Mouse (Mus musculus): Measurements from ENCODE around the gene Dlk1. TPM values are rescaled to one million over a fixed set of nuclear protein-coding genes. Genes with fewer than 3 reads are reported as not detected.
"Not testable (repeated sequence)": the region's sequence is repeated elsewhere in the genome, so short reads cannot be mapped to it uniquely, and the experiment has no call there.

Gene Dlk1
- total RNA-seq, 2 experiments from 2014 or later, result 0.90 TPM; not detected in 1

- no peak for DNase-seq
Measured at GRCm38 (mm10) chr12:109438383-109438782, 14.2 kb upstream of the Dlk1 start.

GRCm38 (mm10) chr12:109439974-109440373, 12.6 kb upstream of the Dlk1 start:
- DNase-seq, result no peak

GRCm38 (mm10) chr12:109441366-109441765, 11.3 kb upstream of the Dlk1 start:
- peak in 1 of 2 experiments; percentile 18 for DNase-seq

DNA sequence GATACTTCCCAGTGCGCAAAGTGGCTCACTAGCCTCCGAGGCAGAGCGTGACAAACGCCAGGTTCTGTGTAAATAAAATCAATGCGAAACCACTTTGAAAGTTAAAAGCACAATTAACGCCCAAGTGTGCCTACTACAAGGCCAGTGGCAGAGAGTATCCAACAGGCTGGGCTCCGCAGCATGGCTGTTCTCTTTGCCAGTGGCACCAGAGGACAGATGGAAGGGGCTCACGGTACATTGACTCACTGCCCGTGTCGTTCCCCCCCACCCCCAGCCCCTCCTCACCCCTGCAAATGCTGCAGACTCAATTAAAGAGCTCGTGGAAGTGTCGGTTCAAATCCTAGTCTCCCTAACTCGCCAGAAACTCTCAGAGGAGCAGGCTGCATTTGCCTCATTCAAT, 10.5 kb upstream of the Dlk1 start:
- no peak for DNase-seq

DNA sequence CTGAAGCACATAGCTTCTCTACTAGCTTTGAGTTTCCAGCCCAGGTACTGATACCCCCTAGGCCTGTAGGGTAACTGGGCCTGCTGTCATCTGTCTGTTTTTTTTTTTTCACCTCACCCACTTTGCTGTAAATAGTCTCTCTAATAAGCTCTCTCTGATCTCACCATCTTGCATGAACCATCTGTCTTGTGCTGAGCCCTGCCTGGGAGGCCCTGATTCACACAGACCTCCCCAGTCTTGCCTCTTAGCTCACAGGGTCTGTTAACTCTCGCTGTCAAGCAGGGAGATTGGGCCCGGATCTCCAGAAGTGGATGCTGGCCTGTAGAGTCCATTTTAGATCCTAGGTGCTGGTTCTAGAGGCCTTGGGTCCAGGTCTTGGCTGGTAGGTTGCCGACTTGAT, 9.3 kb upstream of the Dlk1 start:
- no peak for DNase-seq

DNA sequence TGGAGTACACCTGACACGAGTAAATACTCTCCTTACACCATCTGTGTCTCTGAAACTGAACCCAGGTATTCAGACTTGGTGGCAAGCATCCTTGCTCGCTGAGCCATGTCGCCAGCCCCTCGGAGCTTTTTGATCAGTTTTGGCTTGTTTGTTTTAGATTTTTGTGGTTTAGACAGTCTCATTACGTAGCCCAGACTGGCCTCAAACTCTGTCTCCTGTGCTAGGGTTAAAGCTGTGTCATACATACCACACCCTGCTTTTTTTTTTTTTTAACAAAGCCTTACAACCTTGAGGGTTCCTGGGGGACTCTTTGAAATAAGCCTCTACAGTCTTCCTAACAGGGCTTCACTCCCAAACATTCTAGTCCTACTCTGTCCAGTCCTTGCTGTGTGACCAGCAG, 7.6 kb upstream of the Dlk1 start:
- DNase-seq, result no peak

GRCm38 (mm10) chr12:109445499-109446235, 7.0 kb upstream of the Dlk1 start:
- no peak for DNase-seq

DNA sequence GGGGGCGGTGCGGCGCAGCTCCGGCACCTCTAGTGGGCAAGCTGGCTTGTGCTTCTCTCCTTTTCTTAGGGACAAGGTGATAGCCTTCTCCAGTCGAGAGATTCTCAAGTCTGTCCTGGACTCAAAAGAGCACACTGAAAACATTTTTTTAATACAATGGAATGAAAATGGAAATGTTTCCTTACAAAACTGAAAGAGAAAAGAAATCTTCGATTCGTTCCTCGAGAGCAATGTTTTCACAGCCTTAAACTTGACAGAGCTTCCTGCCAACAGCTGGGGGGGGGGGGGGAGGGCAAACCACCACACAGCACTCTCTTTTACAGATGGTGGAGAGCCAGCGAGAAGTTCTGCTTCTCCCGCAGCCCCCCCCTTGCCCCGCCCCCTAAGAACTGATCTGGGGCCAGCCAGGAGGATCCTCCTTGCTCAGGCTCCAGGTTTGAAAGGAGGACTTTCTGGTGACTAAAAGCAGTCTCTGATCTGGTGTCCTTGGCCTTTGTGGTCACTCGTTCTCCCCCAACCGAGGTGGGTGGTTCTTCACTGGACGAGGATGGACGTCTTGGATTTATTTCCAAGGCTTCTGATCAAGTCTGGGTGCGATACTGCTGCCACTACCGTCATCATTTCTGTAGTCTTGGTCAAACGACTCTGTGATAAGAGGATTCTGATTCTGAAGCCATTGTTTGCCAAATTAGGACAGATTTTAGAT, 6.2 kb upstream of the Dlk1 start:
- DNase-seq, result no peak

DNA sequence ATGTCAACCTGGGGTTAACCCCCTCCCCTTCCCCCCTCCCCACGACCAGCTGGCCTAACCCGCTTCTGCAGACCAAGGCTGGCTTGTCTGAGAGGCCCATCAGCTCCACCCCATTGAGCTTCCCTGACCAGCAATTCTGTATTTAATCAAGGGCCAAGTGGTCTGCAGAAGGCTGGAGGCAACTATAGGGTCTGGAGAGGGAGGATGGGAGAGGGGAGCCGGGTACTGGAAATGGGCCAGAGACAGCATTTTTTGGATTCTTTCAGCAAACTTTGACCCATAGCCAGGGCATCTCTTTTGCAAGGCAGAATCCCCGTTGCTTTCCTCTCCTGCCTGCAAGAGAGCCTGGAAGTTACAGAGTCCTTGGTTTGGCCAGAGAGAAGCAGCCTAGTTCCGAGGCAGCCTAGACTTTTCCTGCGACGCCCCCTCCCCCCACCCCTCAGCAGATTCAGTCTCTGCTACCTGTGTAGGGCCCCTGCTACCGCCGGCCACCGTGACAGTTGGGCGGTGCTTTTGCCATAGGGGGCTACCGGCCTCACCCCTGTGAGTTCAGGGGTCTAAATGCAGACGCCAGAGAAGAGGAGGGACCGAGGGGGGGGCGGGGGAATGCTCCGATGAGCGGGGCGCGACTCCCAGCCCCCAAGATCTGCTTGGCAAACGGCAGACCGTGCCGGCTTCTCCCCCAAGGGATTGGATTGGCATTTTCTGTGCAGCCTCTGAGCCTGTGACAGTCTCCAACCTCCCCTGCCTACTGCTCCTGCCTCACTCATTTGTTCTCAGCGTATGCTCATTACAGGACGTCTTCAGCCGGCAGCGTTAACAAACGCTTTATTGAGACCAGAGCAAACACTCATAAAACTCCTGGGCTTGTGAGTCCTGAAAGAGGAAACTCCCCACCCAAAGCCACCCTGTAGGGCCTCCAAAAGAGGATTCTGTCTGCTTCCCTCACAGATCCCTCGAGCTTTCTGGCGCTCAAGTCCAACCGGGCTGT, 2.9 kb upstream of the Dlk1 start:
- no peak for DNase-seq

GRCm38 (mm10) chr12:109453065-109453997, 708 bp downstream of the Dlk1 start:
- DNase-seq, result no peak

- no peak for DNase-seq
Measured at GRCm38 (mm10) chr12:109454137-109454536, 1.5 kb downstream of the Dlk1 start.

DNA sequence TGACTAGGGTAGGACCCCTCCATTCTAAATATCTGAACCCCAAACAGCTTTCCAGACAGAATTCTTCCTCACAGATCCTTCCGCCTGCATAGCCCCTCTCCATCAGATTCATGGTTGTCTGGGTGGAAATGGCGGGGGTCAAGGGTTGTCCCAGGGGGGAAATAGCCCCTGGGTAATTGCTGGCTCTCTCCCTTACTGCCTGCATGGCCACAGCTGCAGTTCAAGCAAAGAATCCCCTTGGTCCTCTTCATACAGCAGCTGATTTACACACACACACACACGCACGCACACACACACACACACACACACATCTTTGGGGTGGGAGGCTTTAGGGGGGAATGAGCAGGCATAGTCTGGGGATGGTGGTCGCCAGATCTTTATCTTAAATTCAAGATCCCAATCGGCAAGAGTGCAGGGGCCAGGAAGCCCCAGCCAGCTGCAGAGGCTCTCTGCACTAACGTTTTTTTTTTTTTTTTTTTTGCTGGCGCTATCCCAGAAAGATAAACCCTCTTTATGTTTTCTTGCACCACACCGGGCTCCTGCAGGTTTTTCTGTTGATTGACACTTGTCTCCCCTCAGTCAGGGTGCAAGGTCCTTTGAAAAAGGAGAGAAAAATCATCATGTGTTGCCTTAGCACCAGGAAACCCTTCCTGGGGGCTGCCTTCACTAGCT, 4.0 kb downstream of the Dlk1 start:
- DNase-seq, result no peak

- no peak for DNase-seq
Measured at GRCm38 (mm10) chr12:109457836-109458235, 5.2 kb downstream of the Dlk1 start.

DNA sequence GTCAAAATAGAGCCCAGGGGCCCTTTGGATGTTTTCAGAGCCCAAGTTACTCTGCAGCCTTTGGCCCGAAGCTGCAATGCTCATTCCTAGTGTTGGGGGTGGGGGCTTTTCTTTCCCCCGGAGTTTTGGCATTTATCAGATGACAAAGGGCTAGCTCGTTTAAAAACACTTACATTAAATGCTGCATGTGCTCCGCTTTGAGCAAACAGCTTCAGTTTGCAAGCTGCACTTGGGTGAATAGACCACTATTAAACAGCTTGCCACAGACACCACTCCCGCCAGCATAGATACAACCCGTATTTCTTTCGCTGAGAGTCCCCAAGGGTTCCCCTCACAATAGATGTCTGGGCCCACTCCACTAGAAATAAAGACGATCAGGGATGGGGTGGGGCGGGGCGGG, 6.3 kb downstream of the Dlk1 start:
- no peak for DNase-seq

DNA sequence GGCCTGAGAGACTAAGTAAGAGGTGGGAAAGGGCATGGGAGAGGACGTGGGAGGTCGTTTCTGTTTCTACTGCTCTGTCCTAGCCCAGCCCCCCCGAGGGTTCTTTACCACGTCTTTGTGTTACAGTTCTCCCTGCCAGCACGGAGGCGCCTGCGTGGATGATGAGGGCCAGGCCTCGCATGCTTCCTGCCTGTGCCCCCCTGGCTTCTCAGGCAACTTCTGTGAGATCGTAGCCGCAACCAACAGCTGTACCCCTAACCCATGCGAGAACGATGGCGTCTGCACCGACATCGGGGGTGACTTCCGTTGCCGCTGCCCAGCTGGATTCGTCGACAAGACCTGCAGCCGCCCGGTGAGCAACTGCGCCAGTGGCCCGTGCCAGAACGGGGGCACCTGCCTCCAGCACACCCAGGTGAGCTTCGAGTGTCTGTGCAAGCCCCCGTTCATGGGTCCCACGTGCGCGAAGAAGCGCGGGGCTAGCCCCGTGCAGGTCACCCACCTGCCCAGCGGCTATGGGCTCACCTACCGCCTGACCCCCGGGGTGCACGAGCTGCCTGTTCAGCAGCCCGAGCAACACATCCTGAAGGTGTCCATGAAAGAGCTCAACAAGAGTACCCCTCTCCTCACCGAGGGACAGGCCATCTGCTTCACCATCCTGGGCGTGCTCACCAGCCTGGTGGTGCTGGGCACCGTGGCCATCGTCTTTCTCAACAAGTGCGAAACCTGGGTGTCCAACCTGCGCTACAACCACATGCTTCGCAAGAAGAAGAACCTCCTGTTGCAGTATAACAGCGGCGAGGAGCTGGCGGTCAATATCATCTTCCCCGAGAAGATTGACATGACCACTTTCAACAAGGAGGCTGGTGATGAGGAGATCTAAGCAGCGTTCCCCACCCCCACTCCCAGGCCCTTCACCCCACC, 7.1 kb downstream of the Dlk1 start:
- DNase-seq, result no peak

- DNase-seq, result no peak
Measured at GRCm38 (mm10) chr12:109462594-109462993, 10.0 kb downstream of the Dlk1 start.

GRCm38 (mm10) chr12:109467417-109467816, 14.8 kb downstream of the Dlk1 start:
- not testable (repeated sequence) for DNase-seq

DNA sequence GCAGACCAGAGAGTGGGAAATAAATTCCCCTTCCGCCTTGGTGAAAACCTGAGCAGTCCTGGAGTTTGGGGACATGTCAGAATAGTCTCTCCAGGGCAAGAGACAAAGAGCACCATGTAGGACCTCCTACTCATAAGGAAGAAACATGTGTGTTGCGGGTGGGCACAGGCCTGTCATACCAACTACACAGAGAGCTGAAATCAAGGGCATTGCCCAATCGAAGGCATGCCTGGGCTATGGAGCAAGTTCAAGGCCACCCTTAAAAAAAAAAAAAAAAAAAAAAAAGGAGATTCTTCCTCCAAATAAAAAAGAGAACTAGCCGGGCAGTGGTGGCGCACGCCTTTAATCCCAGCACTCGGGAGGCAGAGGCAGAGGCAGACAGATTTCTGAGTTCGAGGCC, 17.2 kb downstream of the Dlk1 start:
- DNase-seq, result no peak

DNA sequence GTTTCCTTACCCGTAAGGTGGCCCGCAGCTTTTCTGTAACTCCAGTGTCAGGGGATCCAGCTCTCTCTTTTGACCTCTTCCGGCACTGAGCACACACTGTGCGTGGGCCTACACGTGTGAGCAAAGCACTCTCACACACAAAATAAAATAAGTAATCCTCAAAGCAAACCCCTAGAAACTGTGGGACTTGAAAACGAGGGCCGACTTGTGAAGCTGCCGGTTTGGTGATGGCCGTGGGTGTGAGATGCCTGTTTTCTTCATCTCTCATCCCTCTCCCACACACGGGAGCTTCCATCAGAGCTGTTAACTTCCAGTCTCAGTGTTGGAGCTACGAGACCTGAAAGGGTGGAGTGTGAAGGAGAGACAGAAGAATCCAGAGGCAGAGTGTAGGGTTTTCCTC, 20.0 kb downstream of the Dlk1 start:
- no peak for DNase-seq

- peak in 1 of 2 experiments; percentile 10 for DNase-seq
Measured at GRCm38 (mm10) chr12:109473575-109473976, 21.0 kb downstream of the Dlk1 start.
